In the genomic region with DNA sequence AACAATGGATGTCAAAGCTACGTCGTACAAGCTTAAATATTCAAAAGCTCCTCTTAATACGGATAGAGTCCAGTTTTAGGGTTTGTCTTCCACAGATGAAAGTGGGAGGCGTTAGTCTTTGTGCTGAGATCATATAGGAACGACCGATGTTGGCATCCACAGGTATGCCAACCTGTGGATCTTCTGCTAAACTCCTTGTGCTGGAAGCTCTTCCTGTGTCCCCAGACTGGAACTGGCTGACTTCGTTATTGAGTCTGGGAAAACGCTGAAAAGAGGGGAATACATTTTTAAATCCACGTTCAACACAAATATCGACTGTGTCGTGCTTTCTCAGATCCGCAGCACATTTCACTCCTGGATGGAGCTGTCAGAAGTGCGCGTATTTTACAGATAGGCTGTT, we compare ENCODE assay signal across 9 mouse cellular contexts. TPM values are rescaled to one million over a fixed set of nuclear protein-coding genes. Genes with fewer than 3 reads are reported as not detected.
A peak's percentile ranks its signal among the peaks of the same experiment; 100 is the strongest.
DNase-seq lines count a peak whose midpoint lies in the region; ATAC-seq and TF ChIP-seq lines count a peak whose summit lies in the region.
"Had no signal": no experiment of that assay in that cellular context is flagged by ENCODE, and none has a peak within 500 bp of the region (broad histone marks: within the 10 kb centered on the region; RNA-seq: fewer than 3 reads in every experiment).

No protein-coding gene starts in this region.

- peak overlapping the region; percentile 83 for H3ac ChIP-seq in myocyte (ENCODE audit: control insufficient read depth, insufficient read length)

- H3K9ac ChIP-seq in heart, embryonic 11.5 days (ENCODE audit: low read depth, low read length) = peak overlapping the region; percentile 91
- peak overlapping the region; percentile 68 for H3K9ac ChIP-seq in intestine, embryonic 15.5 days

- H3K9me3 ChIP-seq in heart, embryonic 11.5 days (replicated peaks; ENCODE audit: control insufficient read depth, low read length) = no peaks in the 10 kb centered on the region
- H3K9me3 ChIP-seq in E14TG2a.4 (ENCODE audit: low read length) = no peaks in the 10 kb centered on the region
- no peaks in the 10 kb centered on the region for H3K9me3 ChIP-seq in intestine, embryonic 15.5 days

- H3K4me2 ChIP-seq in heart, embryonic 11.5 days = peak overlapping the region; percentile 82
- H3K4me2 ChIP-seq in intestine, embryonic 15.5 days (replicated peaks) = peak overlapping the region; percentile 74
- H3K4me2 ChIP-seq in myocyte (ENCODE audit: low read depth) = peak overlapping the region; percentile 83

- H3K4me1 ChIP-seq in heart, embryonic 11.5 days (ENCODE audit: control insufficient read depth, insufficient read depth, low read length) = peaks cover 6% of the 10 kb centered on the region; the same call in 1 of the 2 replicates
- H3K4me1 ChIP-seq in E14TG2a.4 (replicated peaks; ENCODE audit: low read depth, low read length) = peaks cover 20% of the 10 kb centered on the region
- peaks cover 2% of the 10 kb centered on the region; the same call in 1 of the 2 replicates for H3K4me1 ChIP-seq in intestine, embryonic 15.5 days (replicated peaks)

- peak overlapping the region; percentile 94 for H3K27ac ChIP-seq in heart, embryonic 11.5 days (ENCODE audit: low read depth, low read length)
- peak overlapping the region; percentile 85 for H3K27ac ChIP-seq in intestine, embryonic 15.5 days

- H3K4me3 ChIP-seq in heart, embryonic 11.5 days (ENCODE audit: low read depth, low read length) = peak overlapping the region; percentile 87
- H3K4me3 ChIP-seq in E14TG2a.4 (replicated peaks; ENCODE audit: low read length) (peak overlapping the region; percentile 97), myocyte (peak overlapping the region; percentile 86)
- H3K4me3 ChIP-seq in intestine, embryonic 15.5 days (replicated peaks) = peak overlapping the region; percentile 69

- peaks cover 7% of the 10 kb centered on the region for H3K36me3 ChIP-seq in heart, embryonic 11.5 days (ENCODE audit: control insufficient read depth, insufficient read depth, low read length)
- H3K36me3 ChIP-seq in E14TG2a.4 (ENCODE audit: insufficient read depth, low read length) (peaks cover 28% of the 10 kb centered on the region), myocyte (ENCODE audit: control insufficient read depth, insufficient read depth) (peaks cover 6% of the 10 kb centered on the region)
- 0 out of 2 replicates have a peak, but pooled peaks cover 6% of the 10 kb centered on the region for H3K36me3 ChIP-seq in intestine, embryonic 15.5 days

- peaks cover 24% of the 10 kb centered on the region for H3K79me2 ChIP-seq in myocyte (ENCODE audit: control insufficient read depth, insufficient read depth)

- TF ChIP-seq CTCF in E14TG2a.4 (conservative IDR thresholded peaks at IDR 0.05; ENCODE audit: low read length) = no peak

- no peak for TF ChIP-seq POLR2A in myocyte (IDR thresholded peaks at IDR 0.05; ENCODE audit: insufficient read length, low read depth)

- H3K27me3 ChIP-seq in heart, embryonic 11.5 days (ENCODE audit: control insufficient read depth, insufficient read depth, low read length) = no peaks in the 10 kb centered on the region
- H3K27me3 ChIP-seq in E14TG2a.4 (ENCODE audit: insufficient read depth, low read length) = no peaks in the 10 kb centered on the region
- H3K27me3 ChIP-seq in intestine, embryonic 15.5 days (replicated peaks) = no peaks in the 10 kb centered on the region
- no peaks in the 10 kb centered on the region for H3K27me3 ChIP-seq in myocyte (ENCODE audit: control insufficient read depth, insufficient read depth, insufficient read length)
- H3K27me3 ChIP-seq: Patski had no signal

- 8% methylated on average over 14 of the region's 14 CpGs for WGBS in heart, embryonic 11.5 days (ENCODE audit: insufficient replicate concordance)
- 3% methylated on average over 14 of the region's 14 CpGs for WGBS in intestine, embryonic 15.5 days

- ATAC-seq in heart, embryonic 11.5 days (replicated peaks; ENCODE audit: insufficient number of reproducible peaks, low FRiP score, low TSS enrichment) = peak; percentile 20; the same call in 1 of the 2 replicates
- peak; percentile 46 for ATAC-seq in erythroid progenitor cell, adult 5-6 weeks (replicated peaks; ENCODE audit: low FRiP score, poor library complexity, severe bottlenecking)
- ATAC-seq in intestine, embryonic 15.5 days = peak; percentile 57

- DNase-seq in heart, adult 9 months (ENCODE audit: low spot score in 2 of 2) = no peak
- DNase-seq in cerebellum, adult 11-12 months = no peak
- DNase-seq in adrenal gland, adult (ENCODE audit: inconsistent age in 2 of 2, low spot score in 1 of 2) = no peak

TF ChIP-seq in myocyte, 11 proteins besides CTCF, POLR2A, EP300 and RAD21:
- TF ChIP-seq TCF3 (IDR thresholded peaks at IDR 0.05; ENCODE audit: insufficient read length, low read depth) (no peak), MYOD1 (IDR thresholded peaks at IDR 0.05; ENCODE audit: control insufficient read depth in 1 of 3, insufficient read length in 2 of 3, low read depth in 2 of 3) (no peak), USF1 (IDR thresholded peaks at IDR 0.05; ENCODE audit: low read depth) (no peak), POLR2AphosphoS2 (IDR thresholded peaks at IDR 0.05; ENCODE audit: insufficient read length, low read depth) (no peak), CEBPB (IDR thresholded peaks at IDR 0.05; ENCODE audit: insufficient read depth, poor library complexity, severe bottlenecking) (no peak), MAX (IDR thresholded peaks at IDR 0.05; ENCODE audit: low read depth) (no peak), TCF12 (IDR thresholded peaks at IDR 0.05; ENCODE audit: insufficient read depth, poor library complexity, severe bottlenecking) (no peak), REST (IDR thresholded peaks at IDR 0.05; ENCODE audit: insufficient read depth, insufficient read length) (no peak), SRF (IDR thresholded peaks at IDR 0.05; ENCODE audit: control insufficient read depth, insufficient read length, low read depth) (no peak), E2F4 (IDR thresholded peaks at IDR 0.05; ENCODE audit: insufficient read depth) (no peak), MYOG (IDR thresholded peaks at IDR 0.05; ENCODE audit: control insufficient read depth in 1 of 3, insufficient read depth in 1 of 3, insufficient read length in 2 of 3, low read depth in 2 of 3) (no peak)

RNA-seq across cellular contexts. Expression of a gene that starts 0.4 kb away (rescaled TPM):
- polyA plus RNA-seq in heart, embryonic 11.5 days (2014; fragmentation: Nextera tagmentation; extraction: Ambion mirVana) = 1,200 and 1,220 TPM in 2 replicates
- 223 and 276 TPM in 2 replicates for total RNA-seq in erythroid progenitor cell, adult 5-6 weeks (2015; ENCODE audit: low replicate concordance)
- 37.3 and 78.0 TPM in 2 replicates for total RNA-seq in erythroid progenitor cell, adult 5-6 weeks (2017; ENCODE audit: low replicate concordance)
- 893 and 914 TPM in 2 replicates for polyA plus RNA-seq in intestine, embryonic 15.5 days (2015; fragmentation: Nextera tagmentation; extraction: Ambion mirVana)
- polyA plus RNA-seq in myocyte (2012; fragmentation: generic; extraction: Trizol) = 495 TPM

RNA-seq across cellular contexts. Expression of a gene that starts 33.2 kb away (rescaled TPM):
- polyA plus RNA-seq in heart, embryonic 11.5 days (2014; fragmentation: Nextera tagmentation; extraction: Ambion mirVana) = 88.2 and 103 TPM in 2 replicates
- 53.3 and 63.7 TPM in 2 replicates for total RNA-seq in erythroid progenitor cell, adult 5-6 weeks (2015; ENCODE audit: low replicate concordance)
- 57.2 and 72.6 TPM in 2 replicates for total RNA-seq in erythroid progenitor cell, adult 5-6 weeks (2017; ENCODE audit: low replicate concordance)
- 66.4 and 72.6 TPM in 2 replicates for polyA plus RNA-seq in intestine, embryonic 15.5 days (2015; fragmentation: Nextera tagmentation; extraction: Ambion mirVana)
- polyA plus RNA-seq in myocyte (2012; fragmentation: generic; extraction: Trizol) = 24.7 TPM

RNA-seq across cellular contexts. Expression of a gene that starts 41.4 kb away (rescaled TPM):
- 13.2 and 14.3 TPM in 2 replicates for polyA plus RNA-seq in heart, embryonic 11.5 days (2014; fragmentation: Nextera tagmentation; extraction: Ambion mirVana)
- total RNA-seq in erythroid progenitor cell, adult 5-6 weeks (2015; ENCODE audit: low replicate concordance) = not detected in 2 replicates
- 0.68 TPM in 1 of 2 replicates, not detected in the other for total RNA-seq in erythroid progenitor cell, adult 5-6 weeks (2017; ENCODE audit: low replicate concordance)
- 35.6 and 36.2 TPM in 2 replicates for polyA plus RNA-seq in intestine, embryonic 15.5 days (2015; fragmentation: Nextera tagmentation; extraction: Ambion mirVana)
- polyA plus RNA-seq in myocyte (2012; fragmentation: generic; extraction: Trizol) = 17.7 TPM
